Mouse (Mus musculus): ENCODE measurements around the gene Tmcc2. TPM values are rescaled to one million over a fixed set of nuclear protein-coding genes. Genes with fewer than 3 reads are reported as not detected.
A peak's percentile ranks its signal among the peaks of the same experiment; 100 is the strongest.

Gene Tmcc2
- polyA plus RNA-seq, 1 experiment from 2014 or later, result 17.7 TPM

- Histone ChIP-seq H3K9ac (replicated peaks) (no peak overlapping the region), H3K4me1 (replicated peaks) (peaks cover 14% of the 10 kb centered on the region), H3K36me3 (no peaks in the 10 kb centered on the region), H3K27me3 (peaks cover 24% of the 10 kb centered on the region), H3K4me3 (replicated peaks) (no peak overlapping the region), H3K4me2 (no peak overlapping the region), H3K9me3 (no peaks in the 10 kb centered on the region), H3K27ac (no peak overlapping the region)
- ATAC-seq (ENCODE audit: insufficient number of reproducible peaks, insufficient read depth, low FRiP score, low TSS enrichment, low read depth), result no peak
- 64% methylated on average over 7 of the region's 7 CpGs for WGBS
These were observed 69.1 kb downstream of the Tmcc2 start for GRCm38 (mm10) chr1:132321821-132322580.

- peaks cover 47% of the 10 kb centered on the region for H3K27me3 ChIP-seq
- H3K4me3 ChIP-seq (replicated peaks), result no peak overlapping the region
- no peak overlapping the region for H3K9ac ChIP-seq (replicated peaks)
- no peak overlapping the region for H3K4me2 ChIP-seq
- H3K4me1 ChIP-seq (replicated peaks), result peaks cover 17% of the 10 kb centered on the region
- H3K36me3 ChIP-seq, result no peaks in the 10 kb centered on the region
- H3K9me3 ChIP-seq, result no peaks in the 10 kb centered on the region
- H3K27ac ChIP-seq, result no peak overlapping the region
- WGBS, result 66% methylated on average over 5 of the region's 5 CpGs
- no peak for ATAC-seq (ENCODE audit: insufficient number of reproducible peaks, insufficient read depth, low FRiP score, low TSS enrichment, low read depth)
These were observed 71.8 kb downstream of the Tmcc2 start for GRCm38 (mm10) chr1:132319242-132319641.

- no peak for ATAC-seq (ENCODE audit: insufficient number of reproducible peaks, insufficient read depth, low FRiP score, low TSS enrichment, low read depth)
- no peak overlapping the region for H3K27ac ChIP-seq
- no peak overlapping the region for H3K9ac ChIP-seq (replicated peaks)
- WGBS, result 46% methylated on average over 8 of the region's 8 CpGs
- no peak overlapping the region for H3K4me3 ChIP-seq (replicated peaks)
- no peak overlapping the region for H3K4me2 ChIP-seq
- no peaks in the 10 kb centered on the region for H3K36me3 ChIP-seq
- no peaks in the 10 kb centered on the region for H3K9me3 ChIP-seq
- peaks cover 17% of the 10 kb centered on the region for H3K4me1 ChIP-seq (replicated peaks)
- peaks cover 52% of the 10 kb centered on the region for H3K27me3 ChIP-seq
These were observed 72.9 kb downstream of the Tmcc2 start for GRCm38 (mm10) chr1:132317894-132318863.

- ATAC-seq (ENCODE audit: insufficient number of reproducible peaks, insufficient read depth, low FRiP score, low TSS enrichment, low read depth), result no peak
- 71% methylated on average over 4 of the region's 4 CpGs for WGBS
- Histone ChIP-seq H3K9me3 (no peaks in the 10 kb centered on the region), H3K9ac (replicated peaks) (no peak overlapping the region), H3K4me3 (replicated peaks) (no peak overlapping the region), H3K27me3 (peaks cover 52% of the 10 kb centered on the region), H3K4me1 (replicated peaks) (peaks cover 14% of the 10 kb centered on the region), H3K27ac (no peak overlapping the region), H3K36me3 (no peaks in the 10 kb centered on the region), H3K4me2 (no peak overlapping the region)
These were observed 73.7 kb downstream of the Tmcc2 start for GRCm38 (mm10) chr1:132317413-132317812.

- H3K9ac ChIP-seq (replicated peaks), result peak overlapping the region; percentile 62; the same call in 1 of the 2 replicates
- peaks cover 56% of the 10 kb centered on the region for H3K27me3 ChIP-seq
- no peaks in the 10 kb centered on the region for H3K9me3 ChIP-seq
- H3K4me1 ChIP-seq (replicated peaks), result peaks cover 14% of the 10 kb centered on the region
- H3K4me3 ChIP-seq (replicated peaks), result peak overlapping the region; percentile 54
- 35% methylated on average over 7 of the region's 7 CpGs for WGBS
- no peak for ATAC-seq (ENCODE audit: insufficient number of reproducible peaks, insufficient read depth, low FRiP score, low TSS enrichment, low read depth)
- H3K27ac ChIP-seq, result no peak overlapping the region
- peak overlapping the region; percentile 96 for H3K4me2 ChIP-seq
- H3K36me3 ChIP-seq, result no peaks in the 10 kb centered on the region
These were observed 74.5 kb downstream of the Tmcc2 start for GRCm38 (mm10) chr1:132316625-132316994.

- peak within 1 kb of the TSS; percentile 96 for H3K4me2 ChIP-seq
- H3K27ac ChIP-seq, result no peak within 1 kb of the TSS
- WGBS, result under 1% methylated on average over 67 of the region's 67 CpGs
- peaks cover 14% of the 10 kb centered on the region for H3K4me1 ChIP-seq (replicated peaks)
- no peaks in the 10 kb centered on the region for H3K36me3 ChIP-seq
- ATAC-seq (ENCODE audit: insufficient number of reproducible peaks, insufficient read depth, low FRiP score, low TSS enrichment, low read depth), result peak; percentile 82
- H3K4me3 ChIP-seq (replicated peaks), result peak within 1 kb of the TSS; percentile 54
- peak within 1 kb of the TSS; percentile 62 for H3K9ac ChIP-seq (replicated peaks)
- H3K27me3 ChIP-seq, result peaks cover 60% of the 10 kb centered on the region
- no peaks in the 10 kb centered on the region for H3K9me3 ChIP-seq
These were observed 75.0 kb downstream of the Tmcc2 start, which contains the start of gene Nuak2 for GRCm38 (mm10) chr1:132315889-132316624. Nuak2 (plus strand) TSS chr1:132316126.

GRCm38 (mm10) chr1:132312703-132313102 lies 78.4 kb downstream of the Tmcc2 start:
- no peak for ATAC-seq (ENCODE audit: insufficient number of reproducible peaks, insufficient read depth, low FRiP score, low TSS enrichment, low read depth)
- WGBS, result 59% methylated on average over 3 of the region's 3 CpGs

GRCm38 (mm10) chr1:132312043-132312442 lies 79.0 kb downstream of the Tmcc2 start:
- peaks cover 19% of the 10 kb centered on the region for H3K4me1 ChIP-seq (replicated peaks)

More at GRCm38 (mm10) chr1:132312703-132313102, 78.4 kb downstream of the Tmcc2 start:
- H3K4me1 ChIP-seq (replicated peaks), result peaks cover 19% of the 10 kb centered on the region
- H3K27me3 ChIP-seq, result peaks cover 54% of the 10 kb centered on the region
- H3K9me3 ChIP-seq, result no peaks in the 10 kb centered on the region
- no peak overlapping the region for H3K27ac ChIP-seq
- no peaks in the 10 kb centered on the region for H3K36me3 ChIP-seq
- H3K9ac ChIP-seq (replicated peaks), result no peak overlapping the region
- H3K4me3 ChIP-seq (replicated peaks), result no peak overlapping the region
- no peak overlapping the region for H3K4me2 ChIP-seq

GRCm38 (mm10) chr1:132311174-132311859 lies 79.8 kb downstream of the Tmcc2 start:
- Histone ChIP-seq H3K4me1 (replicated peaks) (peaks cover 16% of the 10 kb centered on the region), H3K9ac (replicated peaks) (no peak overlapping the region), H3K36me3 (no peaks in the 10 kb centered on the region), H3K27me3 (peaks cover 45% of the 10 kb centered on the region), H3K9me3 (no peaks in the 10 kb centered on the region), H3K4me2 (no peak overlapping the region), H3K4me3 (replicated peaks) (no peak overlapping the region), H3K27ac (no peak overlapping the region)
- WGBS, result 62% methylated on average over 10 of the region's 10 CpGs
- ATAC-seq (ENCODE audit: insufficient number of reproducible peaks, insufficient read depth, low FRiP score, low TSS enrichment, low read depth), result no peak

More at GRCm38 (mm10) chr1:132312043-132312442, 79.0 kb downstream of the Tmcc2 start:
- no peak overlapping the region for H3K4me3 ChIP-seq (replicated peaks)
- H3K36me3 ChIP-seq, result no peaks in the 10 kb centered on the region
- 59% methylated on average over 2 of the region's 2 CpGs for WGBS
- ATAC-seq (ENCODE audit: insufficient number of reproducible peaks, insufficient read depth, low FRiP score, low TSS enrichment, low read depth), result no peak
- H3K27me3 ChIP-seq, result peaks cover 52% of the 10 kb centered on the region
- H3K27ac ChIP-seq, result no peak overlapping the region
- H3K9ac ChIP-seq (replicated peaks), result no peak overlapping the region
- H3K9me3 ChIP-seq, result no peaks in the 10 kb centered on the region
- H3K4me2 ChIP-seq, result no peak overlapping the region

- H3K9ac ChIP-seq (replicated peaks), result no peak overlapping the region
- no peak overlapping the region for H3K4me3 ChIP-seq (replicated peaks)
- H3K27me3 ChIP-seq, result peaks cover 40% of the 10 kb centered on the region
- no peak for ATAC-seq (ENCODE audit: insufficient number of reproducible peaks, insufficient read depth, low FRiP score, low TSS enrichment, low read depth)
- H3K27ac ChIP-seq, result no peak overlapping the region
- WGBS, result 60% methylated on average over 7 of the region's 7 CpGs
- H3K9me3 ChIP-seq, result no peaks in the 10 kb centered on the region
- no peaks in the 10 kb centered on the region for H3K36me3 ChIP-seq
- peaks cover 11% of the 10 kb centered on the region for H3K4me1 ChIP-seq (replicated peaks)
- H3K4me2 ChIP-seq, result no peak overlapping the region
These were observed 80.3 kb downstream of the Tmcc2 start for GRCm38 (mm10) chr1:132310754-132311153.
